Mouse (Mus musculus): ENCODE results near the gene Bcl2.

- TF ChIP-seq CTCF (IDR thresholded peaks at IDR 0.05; ENCODE audit: low read depth, low read length) (no peak), GATA1 (IDR thresholded peaks at IDR 0.05; ENCODE audit: borderline replicate concordance, low read length) (no peak)
Measured at GRCm38 (mm10) chr1:106717071-106717601, 3.1 kb upstream of the Bcl2 start.

All from G1E (cell line).